Mouse (Mus musculus) heart, embryonic 12.5 days (tissue): ENCODE results near the gene Hoxd8. TPM values are rescaled to one million over a fixed set of nuclear protein-coding genes. Genes with fewer than 3 reads are reported as not detected.

Experiments used
- ATAC-seq: fragments of 200-750 bp; cut with Nextera tagmentation; 2 replicates; pipeline ENCODE4 v1.8.0; 2017; ENCODE audit warnings: moderate TSS enrichment, moderate library complexity; ENCODE audit not compliant: insufficient number of reproducible peaks, low FRiP score
- H3K27ac ChIP-seq: fragments of 300-500 bp; sonication (generic); 2 replicates; pipeline ENCODE4 v1.5.1; 2016; ENCODE audit warnings: mild to moderate bottlenecking, moderate library complexity; ENCODE audit not compliant: poor library complexity, severe bottlenecking
- H3K27me3 ChIP-seq: fragments of 300-500 bp; sonication (generic); replicated peaks from 2 replicates; pipeline ENCODE4 v1.6.1; 2016; ENCODE audit warnings: mild to moderate bottlenecking, moderate library complexity
- H3K36me3 ChIP-seq: fragments of 300-500 bp; sonication (generic); 2 replicates; pipeline ENCODE4 v1.6.1; 2016; ENCODE audit warnings: mild to moderate bottlenecking, moderate library complexity
- H3K4me1 ChIP-seq: fragments of 300-500 bp; sonication (generic); replicated peaks from 2 replicates; pipeline ENCODE4 v1.6.1; 2016; ENCODE audit warnings: mild to moderate bottlenecking
- H3K4me2 ChIP-seq: fragments of 300-500 bp; sonication (generic); 2 replicates; pipeline ENCODE4 v1.6.1; 2016; ENCODE audit warnings: mild to moderate bottlenecking, moderate library complexity
- H3K4me3 ChIP-seq: fragments of 300-500 bp; sonication (generic); 2 replicates; pipeline ENCODE4 v1.5.1; 2016; ENCODE audit warnings: mild to moderate bottlenecking
- H3K9ac ChIP-seq: fragments of 300-500 bp; sonication (generic); 2 replicates; pipeline ENCODE4 v1.6.1; 2016; ENCODE audit warnings: mild to moderate bottlenecking, moderate library complexity
- H3K9me3 ChIP-seq: fragments of 300-500 bp; sonication (generic); replicated peaks from 2 replicates; pipeline ENCODE4 v1.6.1; 2016; ENCODE audit warnings: mild to moderate bottlenecking, moderate library complexity
- WGBS: fragments of 180-500 bp; shearing (Covaris S2); methylation state at CpG from one replicate; pipeline ENCODE4 v1.1.7; 2016; 5-methylcytosine and 5-hydroxymethylcytosine counted together
- polyA plus RNA-seq: library from polyadenylated mRNA; unstranded; fragments of >200 nt; fragmentation: Nextera tagmentation; extraction: Ambion mirVana; gene quantifications from 2 replicates; pipeline ENCODE4 v1.2.1, GENCODE M21; 2016

Gene Hoxd8
- polyA plus RNA-seq, 1 experiment from 2014 or later = 0.10 TPM

GRCm38 (mm10) chr2:74695383-74695782 is 9.0 kb upstream of the Hoxd8 start:
- Histone ChIP-seq H3K9me3 (no peaks in the 10 kb centered on the region), H3K4me2 (no peak overlapping the region), H3K27ac (no peak overlapping the region), H3K4me1 (peaks cover 17% of the 10 kb centered on the region; the same call in 1 of the 2 replicates), H3K9ac (no peak overlapping the region), H3K27me3 (peaks cover 96% of the 10 kb centered on the region), H3K36me3 (no peaks in the 10 kb centered on the region), H3K4me3 (no peak overlapping the region)
- WGBS = 11% methylated on average over 1 of the region's 1 CpGs
- ATAC-seq = no peak

GRCm38 (mm10) chr2:74695813-74696430 is 8.5 kb upstream of the Hoxd8 start:
- Histone ChIP-seq H3K4me2 (no peak overlapping the region), H3K4me1 (peaks cover 17% of the 10 kb centered on the region; the same call in 1 of the 2 replicates), H3K4me3 (no peak overlapping the region), H3K27me3 (peaks cover 100% of the 10 kb centered on the region), H3K9me3 (no peaks in the 10 kb centered on the region), H3K9ac (no peak overlapping the region), H3K27ac (no peak overlapping the region), H3K36me3 (no peaks in the 10 kb centered on the region)
- under 1% methylated on average over 7 of the region's 7 CpGs for WGBS
- no peak for ATAC-seq

GRCm38 (mm10) chr2:74696442-74697335 is 7.7 kb upstream of the Hoxd8 start:
- H3K4me3 ChIP-seq = no peak overlapping the region
- 2% methylated on average over 34 of the region's 34 CpGs for WGBS
- no peak overlapping the region for H3K27ac ChIP-seq
- peaks cover 14% of the 10 kb centered on the region; the same call in 1 of the 2 replicates for H3K4me1 ChIP-seq
- no peak overlapping the region for H3K4me2 ChIP-seq
- H3K36me3 ChIP-seq = no peaks in the 10 kb centered on the region
- peaks cover 97% of the 10 kb centered on the region for H3K27me3 ChIP-seq
- no peak for ATAC-seq
- no peak overlapping the region for H3K9ac ChIP-seq
- H3K9me3 ChIP-seq = no peaks in the 10 kb centered on the region

- Histone ChIP-seq H3K4me3 (peak within 1 kb of the TSS; percentile 34), H3K9me3 (no peaks in the 10 kb centered on the region), H3K4me1 (peaks cover 14% of the 10 kb centered on the region; the same call in 1 of the 2 replicates), H3K9ac (0 out of 2 replicates have a peak within 1 kb of the TSS, but pooled peaks have one; percentile 34), H3K27me3 (peaks cover 93% of the 10 kb centered on the region), H3K36me3 (no peaks in the 10 kb centered on the region), H3K4me2 (peak within 1 kb of the TSS; percentile 63), H3K27ac (no peak within 1 kb of the TSS)
- 0 out of 2 replicates have a peak, but pooled peaks have one; percentile 41 for ATAC-seq
- under 1% methylated on average over 43 of the region's 43 CpGs for WGBS
Observed at GRCm38 (mm10) chr2:74697567-74698121, 6.8 kb upstream of the Hoxd8 start, which contains the start of gene Hoxd9. Hoxd9 (plus strand) TSS chr2:74697727.

GRCm38 (mm10) chr2:74698201-74699052 is 6.0 kb upstream of the Hoxd8 start:
- H3K4me2 ChIP-seq = peak overlapping the region; percentile 63
- H3K9me3 ChIP-seq = no peaks in the 10 kb centered on the region
- peak overlapping the region; percentile 34 for H3K4me3 ChIP-seq
- under 1% methylated on average over 85 of the region's 86 CpGs for WGBS
- peaks cover 92% of the 10 kb centered on the region for H3K27me3 ChIP-seq
- peaks cover 14% of the 10 kb centered on the region; the same call in 1 of the 2 replicates for H3K4me1 ChIP-seq
- H3K36me3 ChIP-seq = no peaks in the 10 kb centered on the region
- 0 out of 2 replicates have a peak overlapping the region, but pooled peaks have one; percentile 34 for H3K9ac ChIP-seq
- no peak overlapping the region for H3K27ac ChIP-seq
- peak; percentile 39; the same call in 1 of the 2 replicates for ATAC-seq

GRCm38 (mm10) chr2:74699053-74699430 is 5.4 kb upstream of the Hoxd8 start:
- no peaks in the 10 kb centered on the region for H3K36me3 ChIP-seq
- H3K9ac ChIP-seq = no peak overlapping the region
- H3K4me1 ChIP-seq = peaks cover 14% of the 10 kb centered on the region; the same call in 1 of the 2 replicates
- no peak overlapping the region for H3K4me3 ChIP-seq
- no peak overlapping the region for H3K27ac ChIP-seq
- no peaks in the 10 kb centered on the region for H3K9me3 ChIP-seq
- WGBS = 2% methylated on average over 17 of the region's 17 CpGs
- peaks cover 92% of the 10 kb centered on the region for H3K27me3 ChIP-seq
- ATAC-seq = no peak
- no peak overlapping the region for H3K4me2 ChIP-seq

GRCm38 (mm10) chr2:74699664-74700545 is 4.5 kb upstream of the Hoxd8 start:
- Histone ChIP-seq H3K27ac (no peak overlapping the region), H3K4me3 (no peak overlapping the region), H3K9ac (no peak overlapping the region), H3K27me3 (peaks cover 92% of the 10 kb centered on the region), H3K36me3 (no peaks in the 10 kb centered on the region), H3K4me1 (peaks cover 18% of the 10 kb centered on the region), H3K4me2 (no peak overlapping the region), H3K9me3 (no peaks in the 10 kb centered on the region)
- WGBS = 2% methylated on average over 23 of the region's 23 CpGs
- ATAC-seq = no peak

- Histone ChIP-seq H3K27me3 (peaks cover 92% of the 10 kb centered on the region), H3K36me3 (no peaks in the 10 kb centered on the region), H3K4me3 (no peak overlapping the region), H3K4me1 (peaks cover 25% of the 10 kb centered on the region), H3K4me2 (no peak overlapping the region), H3K9me3 (no peaks in the 10 kb centered on the region), H3K27ac (no peak overlapping the region), H3K9ac (no peak overlapping the region)
- ATAC-seq = no peak
- WGBS = 5% methylated on average over 22 of the region's 22 CpGs
Observed at GRCm38 (mm10) chr2:74700546-74701112, 3.8 kb upstream of the Hoxd8 start.

- ATAC-seq = no peak
- peaks cover 89% of the 10 kb centered on the region for H3K27me3 ChIP-seq
- H3K36me3 ChIP-seq = no peaks in the 10 kb centered on the region
- no peaks in the 10 kb centered on the region for H3K9me3 ChIP-seq
- H3K4me2 ChIP-seq = no peak overlapping the region
- H3K4me3 ChIP-seq = no peak overlapping the region
- 14% methylated on average over 17 of the region's 17 CpGs for WGBS
- H3K27ac ChIP-seq = no peak overlapping the region
- peaks cover 27% of the 10 kb centered on the region for H3K4me1 ChIP-seq
- no peak overlapping the region for H3K9ac ChIP-seq
Observed at GRCm38 (mm10) chr2:74701949-74702819, 2.2 kb upstream of the Hoxd8 start.
